20 mouse cellular contexts compared by ENCODE assay signal in the genomic region with DNA sequence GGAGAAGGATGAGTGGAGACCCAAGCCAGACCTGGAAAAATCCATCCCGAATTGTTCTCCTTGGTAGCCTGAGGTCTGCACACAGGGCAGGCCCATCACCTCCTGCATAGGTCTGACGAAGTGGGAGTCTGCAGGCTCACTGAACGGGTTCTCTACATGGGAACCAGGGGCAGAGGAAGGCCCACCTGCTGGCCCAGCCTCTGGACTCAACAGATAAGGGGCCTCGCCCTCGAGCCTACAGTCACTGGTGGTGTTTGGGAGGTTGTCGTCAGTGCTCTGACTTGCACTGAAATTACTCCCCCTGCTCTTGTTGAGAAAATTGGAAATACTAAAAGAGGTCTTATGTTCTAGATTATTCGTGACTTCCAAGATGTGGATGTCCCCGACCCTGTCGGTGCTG. TPM values are rescaled to one million over a fixed set of nuclear protein-coding genes. Genes with fewer than 3 reads are reported as not detected.
DNase-seq lines count a peak whose midpoint lies in the region; ATAC-seq and TF ChIP-seq lines count a peak whose summit lies in the region.
"Had no signal": no experiment of that assay in that cellular context is flagged by ENCODE, and none has a peak within 500 bp of the region (broad histone marks: within the 10 kb centered on the region; RNA-seq: fewer than 3 reads in every experiment).

No protein-coding gene starts in this region.

- TF ChIP-seq EP300 in stomach, postnatal 0 days (optimal IDR thresholded peaks at IDR 0.05), result no peak

- H3K27me3 ChIP-seq in stomach, embryonic 15.5 days (replicated peaks), result no peaks in the 10 kb centered on the region
- H3K27me3 ChIP-seq in stomach, postnatal 0 days (ENCODE audit: control insufficient read depth, insufficient read depth, low read length), result no peaks in the 10 kb centered on the region
- H3K27me3 ChIP-seq in embryonic facial prominence, embryonic 10.5 days (replicated peaks; ENCODE audit: low read depth, poor library complexity, severe bottlenecking), result no peaks in the 10 kb centered on the region
- H3K27me3 ChIP-seq in liver, embryonic 13.5 days, result no peaks in the 10 kb centered on the region
- H3K27me3 ChIP-seq: limb, embryonic 15.5 days; midbrain, embryonic 12.5 days; neural tube, embryonic 13.5 days had no signal

- no peak for DNase-seq in stomach, postnatal 0 days (ENCODE audit: low spot score)
- peak; percentile 5 for DNase-seq in embryonic facial prominence, embryonic 10.5 days (ENCODE audit: low spot score)
- peak; percentile 81 for DNase-seq in liver, embryonic 13.5 days
- DNase-seq in spleen, postnatal 4 days (ENCODE audit: low spot score in 2 of 2), result peak; percentile 70 to 72
- no peak for DNase-seq in lung, postnatal 36 days
- no peak for DNase-seq in thymus, postnatal 4 days
- no peak for DNase-seq in gastrocnemius, adult 18-20 months (ENCODE audit: low spot score)
- DNase-seq: cerebellum, adult 18-20 months; embryo, embryonic 11 days; gastrocnemius, postnatal 10 days; heart, adult 18-20 months; layer of hippocampus, postnatal 36 days; lung, postnatal 10 days; right cerebral cortex, postnatal 14 days; thymus, postnatal 36 days had no signal

- peak; percentile 81 for ATAC-seq in stomach, embryonic 15.5 days (ENCODE audit: insufficient read depth, low FRiP score, low read depth)
- ATAC-seq in stomach, postnatal 0 days (ENCODE audit: low FRiP score, low TSS enrichment), result no peak
- ATAC-seq in liver, embryonic 13.5 days (ENCODE audit: low read depth), result peak; percentile 99
- ATAC-seq: hindbrain, postnatal 0 days had no signal

- H3K27ac ChIP-seq in stomach, embryonic 15.5 days, result no peak overlapping the region
- H3K27ac ChIP-seq in stomach, postnatal 0 days (replicated peaks), result no peak overlapping the region
- H3K27ac ChIP-seq in embryonic facial prominence, embryonic 10.5 days (replicated peaks), result no peak overlapping the region
- H3K27ac ChIP-seq in liver, embryonic 13.5 days, result peak overlapping the region; percentile 89
- H3K27ac ChIP-seq: hindbrain, postnatal 0 days; limb, embryonic 15.5 days; midbrain, embryonic 12.5 days; neural tube, embryonic 13.5 days had no signal

- 82% methylated on average over 9 of the region's 9 CpGs for WGBS in stomach, embryonic 15.5 days
- 82% methylated on average over 9 of the region's 9 CpGs for WGBS in stomach, postnatal 0 days
- 90% methylated on average over 9 of the region's 9 CpGs for WGBS in embryonic facial prominence, embryonic 10.5 days
- WGBS in liver, embryonic 13.5 days (ENCODE audit: insufficient replicate concordance), result 33% methylated on average over 9 of the region's 9 CpGs

- no peaks in the 10 kb centered on the region for H3K9me3 ChIP-seq in stomach, embryonic 15.5 days
- H3K9me3 ChIP-seq in stomach, postnatal 0 days (ENCODE audit: control insufficient read depth, low read length), result no peaks in the 10 kb centered on the region
- no peaks in the 10 kb centered on the region for H3K9me3 ChIP-seq in embryonic facial prominence, embryonic 10.5 days
- no peaks in the 10 kb centered on the region for H3K9me3 ChIP-seq in liver, embryonic 13.5 days (replicated peaks)
- H3K9me3 ChIP-seq: limb, embryonic 15.5 days; midbrain, embryonic 12.5 days; neural tube, embryonic 13.5 days had no signal

- H3K4me1 ChIP-seq in stomach, embryonic 15.5 days, result no peaks in the 10 kb centered on the region
- H3K4me1 ChIP-seq in stomach, postnatal 0 days (replicated peaks; ENCODE audit: control insufficient read depth, insufficient read depth), result no peaks in the 10 kb centered on the region; the same call in 1 of the 2 replicates
- H3K4me1 ChIP-seq in embryonic facial prominence, embryonic 10.5 days, result no peaks in the 10 kb centered on the region
- peaks cover 48% of the 10 kb centered on the region for H3K4me1 ChIP-seq in liver, embryonic 13.5 days (replicated peaks)
- H3K4me1 ChIP-seq: limb, embryonic 15.5 days had no signal

- no peak overlapping the region for H3K4me2 ChIP-seq in stomach, embryonic 15.5 days
- no peak overlapping the region for H3K4me2 ChIP-seq in stomach, postnatal 0 days (replicated peaks; ENCODE audit: low read depth)
- peak overlapping the region; percentile 56 for H3K4me2 ChIP-seq in liver, embryonic 13.5 days
- H3K4me2 ChIP-seq: limb, embryonic 15.5 days; midbrain, embryonic 12.5 days; neural tube, embryonic 13.5 days had no signal

- H3K9ac ChIP-seq in stomach, embryonic 15.5 days, result no peak overlapping the region
- H3K9ac ChIP-seq in stomach, postnatal 0 days (ENCODE audit: low read length), result no peak overlapping the region
- H3K9ac ChIP-seq in liver, embryonic 13.5 days, result peak overlapping the region; percentile 59
- H3K9ac ChIP-seq: limb, embryonic 15.5 days; midbrain, embryonic 12.5 days; neural tube, embryonic 13.5 days had no signal

- no peak for TF ChIP-seq CTCF in stomach, postnatal 0 days (IDR thresholded peaks at IDR 0.05; ENCODE audit: low read depth)

- no peak overlapping the region for H3K4me3 ChIP-seq in stomach, embryonic 15.5 days (replicated peaks)
- no peak overlapping the region for H3K4me3 ChIP-seq in stomach, postnatal 0 days (ENCODE audit: low read depth, low read length)
- no peak overlapping the region for H3K4me3 ChIP-seq in embryonic facial prominence, embryonic 10.5 days
- peak overlapping the region; percentile 11; the same call in 1 of the 2 replicates for H3K4me3 ChIP-seq in liver, embryonic 13.5 days (replicated peaks)
- H3K4me3 ChIP-seq: limb, embryonic 15.5 days; midbrain, embryonic 12.5 days; neural tube, embryonic 13.5 days had no signal

- H3K36me3 ChIP-seq in stomach, embryonic 15.5 days, result peaks cover 27% of the 10 kb centered on the region
- H3K36me3 ChIP-seq in stomach, postnatal 0 days (ENCODE audit: control insufficient read depth, insufficient read depth, low read length), result peaks cover 20% of the 10 kb centered on the region
- H3K36me3 ChIP-seq in embryonic facial prominence, embryonic 10.5 days (replicated peaks), result peaks cover 69% of the 10 kb centered on the region
- H3K36me3 ChIP-seq in liver, embryonic 13.5 days, result peaks cover 53% of the 10 kb centered on the region

RNA-seq across cellular contexts. Expression of a gene that starts 12.7 kb away (rescaled TPM):
- 79.2 and 84.2 TPM in 2 replicates for polyA plus RNA-seq in stomach, embryonic 15.5 days (2015; fragmentation: Nextera tagmentation; extraction: Ambion mirVana)
- polyA plus RNA-seq in stomach, postnatal 0 days (2015; fragmentation: Nextera tagmentation; extraction: Ambion mirVana), result 55.9 and 57.3 TPM in 2 replicates
- polyA plus RNA-seq in embryonic facial prominence, embryonic 10.5 days (2016; fragmentation: Nextera tagmentation; extraction: Ambion mirVana), result 57.8 and 69.1 TPM in 2 replicates
- polyA plus RNA-seq in liver, embryonic 13.5 days (2015; fragmentation: Nextera tagmentation; extraction: Ambion mirVana), result 92.2 and 95.0 TPM in 2 replicates
- total RNA-seq in gastrocnemius, adult 18-20 months (2021), result 10 to 100 TPM; 21.9 to 28.0 TPM

RNA-seq across cellular contexts. Expression of a gene that starts 18.4 kb away (rescaled TPM):
- 17.6 and 20.1 TPM in 2 replicates for polyA plus RNA-seq in stomach, embryonic 15.5 days (2015; fragmentation: Nextera tagmentation; extraction: Ambion mirVana)
- polyA plus RNA-seq in stomach, postnatal 0 days (2015; fragmentation: Nextera tagmentation; extraction: Ambion mirVana), result 9.0 and 9.7 TPM in 2 replicates
- polyA plus RNA-seq in embryonic facial prominence, embryonic 10.5 days (2016; fragmentation: Nextera tagmentation; extraction: Ambion mirVana), result 37.8 and 40.0 TPM in 2 replicates
- polyA plus RNA-seq in liver, embryonic 13.5 days (2015; fragmentation: Nextera tagmentation; extraction: Ambion mirVana), result 5.2 and 6.6 TPM in 2 replicates
- 1 to 10 TPM; 2.0 to 2.3 TPM for total RNA-seq in gastrocnemius, adult 18-20 months (2021)

RNA-seq across cellular contexts. Expression of a gene that starts 24.5 kb away (rescaled TPM):
- polyA plus RNA-seq in stomach, embryonic 15.5 days (2015; fragmentation: Nextera tagmentation; extraction: Ambion mirVana), result 37.4 and 41.8 TPM in 2 replicates
- 18.3 and 19.9 TPM in 2 replicates for polyA plus RNA-seq in stomach, postnatal 0 days (2015; fragmentation: Nextera tagmentation; extraction: Ambion mirVana)
- 59.8 and 72.3 TPM in 2 replicates for polyA plus RNA-seq in embryonic facial prominence, embryonic 10.5 days (2016; fragmentation: Nextera tagmentation; extraction: Ambion mirVana)
- polyA plus RNA-seq in liver, embryonic 13.5 days (2015; fragmentation: Nextera tagmentation; extraction: Ambion mirVana), result 30.3 and 36.7 TPM in 2 replicates
- 1 to 10 TPM; 4.1 to 4.5 TPM for total RNA-seq in gastrocnemius, adult 18-20 months (2021)

Comparison
In these comparisons a context has a peak if more than half of its experiments do, and no peak if none do; other contexts are left out.
1. DNase-seq: peak in embryonic facial prominence, embryonic 10.5 days (single experiment), liver, embryonic 13.5 days (single experiment) and spleen, postnatal 4 days (2 of 2); none in stomach, postnatal 0 days (single experiment), lung, postnatal 36 days (single experiment), thymus, postnatal 4 days (single experiment) and gastrocnemius, adult 18-20 months (single experiment).